Mouse (Mus musculus) ES-Bruce4 (cell line): ENCODE results near the gene Zfp275. TPM values are rescaled to one million over a fixed set of nuclear protein-coding genes. Genes with fewer than 3 reads are reported as not detected.
"Not testable (repeated sequence)": the region's sequence is repeated elsewhere in the genome, so short reads cannot be mapped to it uniquely, and the experiment has no call there.

ENCODE experiments used
- H3K27ac ChIP-seq: 2 replicates; pipeline ENCODE4 v1.5.1; 2012; ENCODE audit warnings: low read length, inconsistent platforms; ENCODE audit not compliant: insufficient read depth
- H3K27me3 ChIP-seq: 2 replicates; pipeline ENCODE4 v1.6.1; 2012; ENCODE audit warnings: mild to moderate bottlenecking, low read length, inconsistent platforms; ENCODE audit not compliant: control insufficient read depth, poor library complexity, insufficient read depth, severe bottlenecking
- H3K36me3 ChIP-seq: 2 replicates; pipeline ENCODE4 v1.6.1; 2012; ENCODE audit warnings: inconsistent platforms, mild to moderate bottlenecking, low read length, moderate library complexity; ENCODE audit not compliant: control insufficient read depth, poor library complexity, insufficient read depth, severe bottlenecking
- H3K4me1 ChIP-seq: one replicate; pipeline ENCODE4 v1.8.1; 2011; ENCODE audit warnings: low read length; ENCODE audit not compliant: control insufficient read depth, insufficient read depth
- H3K4me3 ChIP-seq: 2 replicates; pipeline ENCODE4 v1.5.1; 2011; ENCODE audit warnings: low read depth, mild to moderate bottlenecking, low read length
- H3K9ac ChIP-seq: 2 replicates; pipeline ENCODE4 v1.6.1; 2012; ENCODE audit warnings: low read depth, mild to moderate bottlenecking, inconsistent platforms; ENCODE audit not compliant: poor library complexity, severe bottlenecking
- H3K9me3 ChIP-seq: replicated peaks from 2 replicates; pipeline ENCODE4 v1.6.1; 2012; ENCODE audit warnings: mild to moderate bottlenecking, low read length, inconsistent platforms; ENCODE audit not compliant: control insufficient read depth, poor library complexity, insufficient read depth, severe bottlenecking
- CTCF ChIP-seq: IDR thresholded peaks from one replicate; pipeline ENCODE4 v1.8.1; 2011; ENCODE audit warnings: low read depth, low read length
- EP300 ChIP-seq: IDR thresholded peaks from 2 replicates; pipeline ENCODE4 v1.6.1; 2011; ENCODE audit warnings: low read depth, low read length; ENCODE audit not compliant: insufficient read depth
- POLR2A ChIP-seq: IDR thresholded peaks from one replicate; pipeline ENCODE4 v1.8.1; 2011; ENCODE audit warnings: low read length; ENCODE audit not compliant: insufficient read depth
- polyA plus RNA-seq: library from polyadenylated mRNA; stranded (reverse); fragments of >200 nt; gene quantifications from 2 replicates; pipeline ENCODE4 v1.2.4, GENCODE M21; 2011; ENCODE audit warnings: low read depth; ENCODE audit not compliant: missing spikeins, insufficient read depth, insufficient read length

The Zfp275 gene
- polyA plus RNA-seq, result 19.1 and 20.2 TPM in 2 replicates

- Histone ChIP-seq H3K4me3 (peak within 1 kb of the TSS; percentile 88), H3K36me3 (no peaks in the 10 kb centered on the region), H3K27me3 (no peaks in the 10 kb centered on the region), H3K9me3 (no peaks in the 10 kb centered on the region), H3K4me1 (no peaks in the 10 kb centered on the region), H3K27ac (no peak within 1 kb of the TSS), H3K9ac (peak within 1 kb of the TSS; percentile 72)
- TF ChIP-seq CTCF (no peak), POLR2A (no peak), EP300 (no peak)
Observed at GRCm38 (mm10) chrX:73342483-73342895, at the start of gene Zfp275. Gene Zfp275, plus strand, starts transcription at chrX:73342621.

- not testable (repeated sequence) for H3K9ac ChIP-seq, H3K27ac ChIP-seq, H3K27me3 ChIP-seq, H3K9me3 ChIP-seq, H3K4me1 ChIP-seq, H3K4me3 ChIP-seq, H3K36me3 ChIP-seq
Observed at GRCm38 (mm10) chrX:73292876-73293275, 49.5 kb upstream of the Zfp275 start, which contains the start of the genes Xlr5a and Xlr5c. Gene Xlr5a, minus strand, starts transcription at chrX:73292976. Gene Xlr5c, minus strand, starts transcription at chrX:73292976.

GRCm38 (mm10) chrX:73295745-73296144 lies 46.7 kb upstream of the Zfp275 start:
- H3K36me3 ChIP-seq, H3K4me1 ChIP-seq, H3K9ac ChIP-seq, H3K4me3 ChIP-seq, H3K9me3 ChIP-seq, H3K27ac ChIP-seq, H3K27me3 ChIP-seq: not testable (repeated sequence)

GRCm38 (mm10) chrX:73312522-73312921 lies 29.9 kb upstream of the Zfp275 start:
- no peak overlapping the region for H3K27ac ChIP-seq
- no peak for TF ChIP-seq CTCF
- no peak for TF ChIP-seq POLR2A
- TF ChIP-seq EP300, result no peak
- H3K4me3 ChIP-seq, result no peak overlapping the region
- H3K9me3 ChIP-seq, result no peaks in the 10 kb centered on the region
- no peaks in the 10 kb centered on the region for H3K27me3 ChIP-seq
- H3K36me3 ChIP-seq, result no peaks in the 10 kb centered on the region
- no peak overlapping the region for H3K9ac ChIP-seq
- H3K4me1 ChIP-seq, result no peaks in the 10 kb centered on the region

- TF ChIP-seq EP300 (no peak), CTCF (no peak), POLR2A (no peak)
- Histone ChIP-seq H3K9me3 (no peaks in the 10 kb centered on the region), H3K27ac (no peak overlapping the region)
Observed at GRCm38 (mm10) chrX:73321029-73321428, 21.4 kb upstream of the Zfp275 start.

GRCm38 (mm10) chrX:73327215-73327614 lies 15.2 kb upstream of the Zfp275 start:
- H3K36me3 ChIP-seq, result no peaks in the 10 kb centered on the region
- no peaks in the 10 kb centered on the region for H3K4me1 ChIP-seq
- no peak overlapping the region for H3K4me3 ChIP-seq
- H3K9me3 ChIP-seq, result no peaks in the 10 kb centered on the region
- H3K9ac ChIP-seq, result no peak overlapping the region
- H3K27ac ChIP-seq, result no peak overlapping the region
- TF ChIP-seq CTCF (no peak), EP300 (no peak), POLR2A (no peak)
- no peaks in the 10 kb centered on the region for H3K27me3 ChIP-seq

More at GRCm38 (mm10) chrX:73321029-73321428, 21.4 kb upstream of the Zfp275 start:
- Histone ChIP-seq H3K36me3 (no peaks in the 10 kb centered on the region), H3K4me1 (no peaks in the 10 kb centered on the region), H3K9ac (no peak overlapping the region), H3K4me3 (no peak overlapping the region), H3K27me3 (no peaks in the 10 kb centered on the region)
